Mouse (Mus musculus) adrenal gland, adult 2 months (tissue): ENCODE measurements at regions not wholly inside any gene's neighbourhood (a gene's known extent, or its start where the extent isn't known, plus 50 kb on each side); places are given as distances from the start of the nearest gene placed in this dataset.

Experiments used
- DNase-seq: peaks from one replicate; pipeline ENCODE4 v3.0.0; 2021

- no peak for DNase-seq
Observed at GRCm38 (mm10) chr11:39733434-39734076, 961.4 kb downstream of the Mat2b start.

- DNase-seq = no peak
Observed at GRCm38 (mm10) chr11:39723621-39724020, 971.4 kb downstream of the Mat2b start.

GRCm38 (mm10) chr11:39678521-39678920, 1016.5 kb downstream of the Mat2b start:
- DNase-seq = no peak

- no peak for DNase-seq
Observed at GRCm38 (mm10) chr11:39653595-39653994, 1041.4 kb downstream of the Mat2b start.

GRCm38 (mm10) chr11:39619356-39619755, 1075.6 kb downstream of the Mat2b start:
- no peak for DNase-seq

GRCm38 (mm10) chr11:39615843-39616242, 1079.2 kb downstream of the Mat2b start:
- no peak for DNase-seq

- DNase-seq = no peak
Observed at GRCm38 (mm10) chr11:39596479-39596878, 1098.5 kb downstream of the Mat2b start.

GRCm38 (mm10) chr11:39588641-39589385, 1106.2 kb downstream of the Mat2b start:
- DNase-seq = peak; percentile 45

GRCm38 (mm10) chr11:39558287-39558686, 1136.7 kb downstream of the Mat2b start:
- DNase-seq = no peak

GRCm38 (mm10) chr11:39550066-39550465, 1144.9 kb downstream of the Mat2b start:
- DNase-seq = no peak

GRCm38 (mm10) chr11:39524866-39525649, 1169.9 kb downstream of the Mat2b start:
- DNase-seq = no peak

- DNase-seq = no peak
Observed at GRCm38 (mm10) chr11:39495253-39495652, 1199.8 kb downstream of the Mat2b start.

- no peak for DNase-seq
Observed at GRCm38 (mm10) chr11:39477136-39477535, 1217.9 kb downstream of the Mat2b start.

- no peak for DNase-seq
Observed at GRCm38 (mm10) chr11:39453329-39453952, 1241.6 kb downstream of the Mat2b start.

- DNase-seq = no peak
Observed at GRCm38 (mm10) chr11:39446374-39446773, 1248.6 kb downstream of the Mat2b start.

- DNase-seq = no peak
Observed at GRCm38 (mm10) chr11:39411691-39412090, 1283.3 kb downstream of the Mat2b start.

GRCm38 (mm10) chr11:39411182-39411581, 1283.8 kb downstream of the Mat2b start:
- DNase-seq = no peak

GRCm38 (mm10) chr11:39364827-39365226, 1330.2 kb downstream of the Mat2b start:
- DNase-seq = no peak

GRCm38 (mm10) chr11:39350616-39351015, 1344.4 kb downstream of the Mat2b start:
- no peak for DNase-seq
